Mouse (Mus musculus): ENCODE data around the gene Man1a2. TPM values are rescaled to one million over a fixed set of nuclear protein-coding genes. Genes with fewer than 3 reads are reported as not detected.

The Man1a2 gene
- polyA plus RNA-seq, 1 experiment from 2014 or later, result 68.7 TPM

- TF ChIP-seq CTCF (IDR thresholded peaks at IDR 0.05; ENCODE audit: low read depth) (no peak), EP300 (optimal IDR thresholded peaks at IDR 0.05) (no peak)
- H3K36me3 ChIP-seq (ENCODE audit: control insufficient read depth, insufficient read depth, low read length), result no peaks in the 10 kb centered on the region
- H3K9me3 ChIP-seq (ENCODE audit: control insufficient read depth, low read length), result no peaks in the 10 kb centered on the region
- H3K27ac ChIP-seq (replicated peaks), result no peak overlapping the region
- H3K9ac ChIP-seq (ENCODE audit: low read length), result no peak overlapping the region
- DNase-seq (ENCODE audit: low spot score) (no peak), ATAC-seq (ENCODE audit: low FRiP score, low TSS enrichment) (no peak)
- no peaks in the 10 kb centered on the region for H3K4me1 ChIP-seq (replicated peaks; ENCODE audit: control insufficient read depth, insufficient read depth)
- WGBS, result 54% methylated on average over 11 of the region's 11 CpGs
- H3K4me2 ChIP-seq (replicated peaks; ENCODE audit: low read depth), result no peak overlapping the region
- no peak overlapping the region for H3K4me3 ChIP-seq (ENCODE audit: low read depth, low read length)
- no peaks in the 10 kb centered on the region for H3K27me3 ChIP-seq (ENCODE audit: control insufficient read depth, insufficient read depth, low read length)
Observed at GRCm38 (mm10) chr3:100725960-100726674, 40.8 kb upstream of the Man1a2 start.

- ATAC-seq (ENCODE audit: low FRiP score, low TSS enrichment) (no peak), DNase-seq (ENCODE audit: low spot score) (no peak)
- Histone ChIP-seq H3K36me3 (ENCODE audit: control insufficient read depth, insufficient read depth, low read length) (no peaks in the 10 kb centered on the region), H3K4me2 (replicated peaks; ENCODE audit: low read depth) (no peak overlapping the region), H3K4me1 (replicated peaks; ENCODE audit: control insufficient read depth, insufficient read depth) (no peaks in the 10 kb centered on the region), H3K9ac (ENCODE audit: low read length) (no peak overlapping the region), H3K9me3 (ENCODE audit: control insufficient read depth, low read length) (no peaks in the 10 kb centered on the region), H3K27ac (replicated peaks) (no peak overlapping the region), H3K27me3 (ENCODE audit: control insufficient read depth, insufficient read depth, low read length) (no peaks in the 10 kb centered on the region), H3K4me3 (ENCODE audit: low read depth, low read length) (no peak overlapping the region)
- WGBS, result 93% methylated on average over 5 of the region's 5 CpGs
- TF ChIP-seq EP300 (optimal IDR thresholded peaks at IDR 0.05) (no peak), CTCF (IDR thresholded peaks at IDR 0.05; ENCODE audit: low read depth) (no peak)
Observed at GRCm38 (mm10) chr3:100720786-100721300, 35.5 kb upstream of the Man1a2 start.

- DNase-seq (ENCODE audit: low spot score), result peak; percentile 33
- H3K4me3 ChIP-seq (ENCODE audit: low read depth, low read length), result no peak overlapping the region
- no peak overlapping the region for H3K27ac ChIP-seq (replicated peaks)
- H3K4me1 ChIP-seq (replicated peaks; ENCODE audit: control insufficient read depth, insufficient read depth), result no peaks in the 10 kb centered on the region
- no peaks in the 10 kb centered on the region for H3K36me3 ChIP-seq (ENCODE audit: control insufficient read depth, insufficient read depth, low read length)
- WGBS, result 35% methylated on average over 7 of the region's 7 CpGs
- H3K9ac ChIP-seq (ENCODE audit: low read length), result no peak overlapping the region
- peak; percentile 60; the same call in 1 of the 2 replicates for ATAC-seq (ENCODE audit: low FRiP score, low TSS enrichment)
- H3K27me3 ChIP-seq (ENCODE audit: control insufficient read depth, insufficient read depth, low read length), result no peaks in the 10 kb centered on the region
- H3K4me2 ChIP-seq (replicated peaks; ENCODE audit: low read depth), result no peak overlapping the region
- H3K9me3 ChIP-seq (ENCODE audit: control insufficient read depth, low read length), result no peaks in the 10 kb centered on the region
- no peak for TF ChIP-seq CTCF (IDR thresholded peaks at IDR 0.05; ENCODE audit: low read depth)
- no peak for TF ChIP-seq EP300 (optimal IDR thresholded peaks at IDR 0.05)
Observed at GRCm38 (mm10) chr3:100716241-100716640, 30.9 kb upstream of the Man1a2 start.

- TF ChIP-seq EP300 (optimal IDR thresholded peaks at IDR 0.05) (no peak), CTCF (IDR thresholded peaks at IDR 0.05; ENCODE audit: low read depth) (no peak)
- no peak for DNase-seq (ENCODE audit: low spot score)
- no peak overlapping the region for H3K4me3 ChIP-seq (ENCODE audit: low read depth, low read length)
- H3K27ac ChIP-seq (replicated peaks), result no peak overlapping the region
- no peak overlapping the region for H3K9ac ChIP-seq (ENCODE audit: low read length)
- 63% methylated on average over 4 of the region's 4 CpGs for WGBS
- H3K27me3 ChIP-seq (ENCODE audit: control insufficient read depth, insufficient read depth, low read length), result no peaks in the 10 kb centered on the region
- no peaks in the 10 kb centered on the region for H3K4me1 ChIP-seq (replicated peaks; ENCODE audit: control insufficient read depth, insufficient read depth)
- H3K36me3 ChIP-seq (ENCODE audit: control insufficient read depth, insufficient read depth, low read length), result no peaks in the 10 kb centered on the region
- no peak overlapping the region for H3K4me2 ChIP-seq (replicated peaks; ENCODE audit: low read depth)
- no peak for ATAC-seq (ENCODE audit: low FRiP score, low TSS enrichment)
- no peaks in the 10 kb centered on the region for H3K9me3 ChIP-seq (ENCODE audit: control insufficient read depth, low read length)
Observed at GRCm38 (mm10) chr3:100715367-100715766, 30.1 kb upstream of the Man1a2 start.

GRCm38 (mm10) chr3:100713142-100714005, 28.1 kb upstream of the Man1a2 start:
- WGBS, result 52% methylated on average over 11 of the region's 11 CpGs
- no peaks in the 10 kb centered on the region for H3K4me1 ChIP-seq (replicated peaks; ENCODE audit: control insufficient read depth, insufficient read depth)

More at GRCm38 (mm10) chr3:100713142-100714005, 28.1 kb upstream of the Man1a2 start:
- no peaks in the 10 kb centered on the region for H3K27me3 ChIP-seq (ENCODE audit: control insufficient read depth, insufficient read depth, low read length)
- H3K9ac ChIP-seq (ENCODE audit: low read length), result no peak overlapping the region
- no peak for ATAC-seq (ENCODE audit: low FRiP score, low TSS enrichment)
- H3K9me3 ChIP-seq (ENCODE audit: control insufficient read depth, low read length), result no peaks in the 10 kb centered on the region
- H3K4me3 ChIP-seq (ENCODE audit: low read depth, low read length), result no peak overlapping the region
- no peaks in the 10 kb centered on the region for H3K36me3 ChIP-seq (ENCODE audit: control insufficient read depth, insufficient read depth, low read length)
- no peak overlapping the region for H3K4me2 ChIP-seq (replicated peaks; ENCODE audit: low read depth)
- DNase-seq (ENCODE audit: low spot score), result no peak
- TF ChIP-seq EP300 (optimal IDR thresholded peaks at IDR 0.05) (no peak), CTCF (IDR thresholded peaks at IDR 0.05; ENCODE audit: low read depth) (no peak)
- H3K27ac ChIP-seq (replicated peaks), result no peak overlapping the region
